Mouse (Mus musculus) neural tube, embryonic 15.5 days (tissue): ENCODE results near the gene Trpv4. TPM values are rescaled to one million over a fixed set of nuclear protein-coding genes. Genes with fewer than 3 reads are reported as not detected.
A peak's percentile ranks its signal among the peaks of the same experiment; 100 is the strongest.

Experiments
- ATAC-seq: fragments of 200-750 bp; cut with Nextera tagmentation; 2 replicates; pipeline ENCODE4 v1.8.0; 2017; ENCODE audit warnings: mild to moderate bottlenecking, moderate TSS enrichment, moderate library complexity; ENCODE audit not compliant: low FRiP score
- H3K27ac ChIP-seq: fragments of 300-500 bp; sonication (generic); replicated peaks from 2 replicates; pipeline ENCODE4 v1.5.1; 2015; ENCODE audit warnings: mild to moderate bottlenecking, inconsistent platforms
- H3K27me3 ChIP-seq: fragments of 300-500 bp; sonication (generic); replicated peaks from 2 replicates; pipeline ENCODE4 v1.6.1; 2015; ENCODE audit warnings: inconsistent platforms
- H3K36me3 ChIP-seq: fragments of 300-500 bp; sonication (generic); 2 replicates; pipeline ENCODE4 v1.6.1; 2015; ENCODE audit warnings: inconsistent platforms
- H3K4me1 ChIP-seq: fragments of 300-500 bp; sonication (generic); 2 replicates; pipeline ENCODE4 v1.6.1; 2015; ENCODE audit warnings: inconsistent platforms
- H3K4me2 ChIP-seq: fragments of 300-500 bp; sonication (generic); 2 replicates; pipeline ENCODE4 v1.6.1; 2015; ENCODE audit warnings: inconsistent platforms, mild to moderate bottlenecking, moderate library complexity
- H3K4me3 ChIP-seq: fragments of 300-500 bp; sonication (generic); replicated peaks from 2 replicates; pipeline ENCODE4 v1.5.1; 2015; ENCODE audit warnings: mild to moderate bottlenecking, inconsistent platforms
- H3K9ac ChIP-seq: fragments of 300-500 bp; sonication (generic); replicated peaks from 2 replicates; pipeline ENCODE4 v1.6.1; 2015; ENCODE audit warnings: mild to moderate bottlenecking, inconsistent platforms
- H3K9me3 ChIP-seq: fragments of 300-500 bp; sonication (generic); replicated peaks from 2 replicates; pipeline ENCODE4 v1.6.1; 2016; ENCODE audit warnings: inconsistent platforms
- WGBS: fragments of 180-500 bp; shearing (Covaris S2); methylation state at CpG from one replicate; pipeline ENCODE4 v1.1.7; 2015; ENCODE audit warnings: mixed read lengths; 5-methylcytosine and 5-hydroxymethylcytosine counted together
- polyA plus RNA-seq: library from polyadenylated mRNA; unstranded; fragments of >200 nt; fragmentation: Nextera tagmentation; extraction: Ambion mirVana; gene quantifications from 2 replicates; pipeline ENCODE4 v1.2.1, GENCODE M21; 2015

Gene Trpv4
- polyA plus RNA-seq, 1 experiment from 2014 or later: 1.4 TPM

DNA sequence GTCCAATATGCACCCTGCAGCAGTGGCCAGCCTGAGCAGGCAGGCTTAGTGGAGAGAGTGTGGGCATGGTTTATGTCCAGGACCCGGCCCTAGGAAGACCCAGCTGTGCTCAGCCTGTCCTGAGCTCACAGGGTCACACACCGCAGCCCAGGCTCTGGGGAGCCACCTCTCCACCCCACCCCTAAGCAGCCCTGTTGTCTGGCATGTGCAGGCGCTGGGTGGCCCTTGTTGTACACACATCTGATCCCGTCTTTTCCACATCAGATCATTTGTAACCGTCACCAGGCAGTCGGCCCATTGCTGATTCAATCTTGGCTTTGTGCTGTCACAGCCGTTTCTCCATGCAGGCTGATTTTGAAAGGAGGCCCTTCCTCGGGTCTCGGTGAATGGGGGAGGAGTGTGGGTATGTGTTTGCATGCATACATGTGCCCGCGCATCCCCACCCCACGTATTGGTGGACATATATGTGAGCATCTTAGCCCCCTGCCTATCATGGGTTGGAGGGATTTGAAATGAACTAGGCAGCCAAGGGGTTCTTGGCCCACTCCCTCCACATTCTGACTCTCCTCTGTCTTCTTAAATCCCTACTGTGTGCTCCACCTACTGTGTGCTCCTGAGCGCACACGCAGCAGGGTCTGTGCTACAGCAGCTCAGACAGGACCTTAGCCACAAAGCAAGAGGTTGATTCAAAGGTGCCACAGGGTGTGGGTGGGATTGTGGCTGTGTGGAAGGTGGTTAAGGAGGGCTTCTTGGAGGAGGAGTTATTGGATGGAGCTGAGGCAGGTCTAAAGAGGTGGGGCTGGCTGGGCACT, 73.7 kb downstream of the Trpv4 start:
- WGBS: 32% methylated on average over 14 of the region's 14 CpGs
- Histone ChIP-seq H3K4me2 (no peak overlapping the region), H3K27ac (no peak overlapping the region; the same call in 1 of the 2 replicates), H3K4me1 (peaks cover 78% of the 10 kb centered on the region), H3K27me3 (no peaks in the 10 kb centered on the region), H3K9me3 (no peaks in the 10 kb centered on the region), H3K4me3 (no peak overlapping the region), H3K9ac (no peak overlapping the region), H3K36me3 (no peaks in the 10 kb centered on the region)
- ATAC-seq: no peak

DNA sequence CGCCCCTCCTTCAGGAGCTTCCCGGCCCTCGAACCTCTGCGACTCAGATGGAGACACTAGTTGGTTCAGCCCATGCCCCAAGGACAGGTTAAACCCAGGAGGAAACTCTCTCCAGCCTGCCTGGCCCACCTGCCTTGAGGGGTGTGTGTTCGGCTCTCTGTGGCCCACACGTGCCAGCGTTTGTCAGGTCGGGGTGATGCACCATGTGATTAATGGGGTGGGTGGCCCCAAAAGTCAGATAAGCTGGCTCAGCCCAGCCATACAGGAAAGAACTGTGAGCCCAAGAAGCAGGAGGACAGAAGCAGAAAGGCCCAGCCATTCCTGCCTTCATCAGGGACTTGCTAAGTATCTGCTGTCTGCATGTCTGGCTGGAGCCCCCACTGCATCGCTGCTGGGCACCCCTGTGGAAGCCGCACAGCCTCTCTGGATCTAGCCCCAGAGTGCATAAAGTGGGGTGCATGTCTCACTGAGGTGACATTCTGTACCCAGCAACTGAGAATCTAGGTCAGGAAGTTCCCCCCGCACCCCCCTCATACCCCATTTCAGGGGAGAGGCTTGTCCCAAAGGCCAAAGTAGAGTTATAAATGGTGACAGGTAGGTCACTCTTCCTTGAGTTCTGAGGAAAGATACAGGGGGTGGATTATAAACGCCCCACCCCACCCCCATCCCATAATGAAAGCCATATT, 74.6 kb downstream of the Trpv4 start:
- Histone ChIP-seq H3K4me3 (no peak overlapping the region), H3K27me3 (no peaks in the 10 kb centered on the region), H3K9me3 (no peaks in the 10 kb centered on the region), H3K4me1 (peaks cover 76% of the 10 kb centered on the region), H3K9ac (no peak overlapping the region), H3K36me3 (no peaks in the 10 kb centered on the region), H3K27ac (no peak overlapping the region), H3K4me2 (no peak overlapping the region)
- WGBS: 74% methylated on average over 12 of the region's 12 CpGs
- no peak for ATAC-seq

DNA sequence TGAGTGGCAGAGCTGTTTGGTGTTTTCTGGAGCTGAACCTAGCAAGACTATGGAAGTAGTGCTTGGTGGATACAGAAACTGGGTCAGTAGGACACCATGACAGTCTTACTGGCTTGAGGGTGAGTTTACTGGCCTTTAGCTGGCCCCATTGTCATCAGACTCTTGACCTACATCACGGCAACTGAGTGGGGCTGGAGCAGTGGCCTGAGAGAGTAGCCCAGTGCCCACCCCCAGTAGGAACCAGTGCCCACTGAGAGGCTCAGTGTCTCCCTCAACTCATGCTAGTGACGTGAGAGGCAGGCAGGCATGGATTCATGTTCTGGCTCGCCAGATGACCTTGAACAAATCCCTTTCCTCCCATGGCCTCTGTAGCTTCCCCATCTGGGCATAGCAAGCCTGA, 75.2 kb downstream of the Trpv4 start:
- H3K9ac ChIP-seq: no peak overlapping the region
- peaks cover 76% of the 10 kb centered on the region for H3K4me1 ChIP-seq
- H3K36me3 ChIP-seq: no peaks in the 10 kb centered on the region
- no peak overlapping the region for H3K4me3 ChIP-seq
- H3K9me3 ChIP-seq: no peaks in the 10 kb centered on the region
- ATAC-seq: no peak
- H3K4me2 ChIP-seq: no peak overlapping the region
- H3K27me3 ChIP-seq: no peaks in the 10 kb centered on the region
- H3K27ac ChIP-seq: no peak overlapping the region
- WGBS: 79% methylated on average over 3 of the region's 3 CpGs

DNA sequence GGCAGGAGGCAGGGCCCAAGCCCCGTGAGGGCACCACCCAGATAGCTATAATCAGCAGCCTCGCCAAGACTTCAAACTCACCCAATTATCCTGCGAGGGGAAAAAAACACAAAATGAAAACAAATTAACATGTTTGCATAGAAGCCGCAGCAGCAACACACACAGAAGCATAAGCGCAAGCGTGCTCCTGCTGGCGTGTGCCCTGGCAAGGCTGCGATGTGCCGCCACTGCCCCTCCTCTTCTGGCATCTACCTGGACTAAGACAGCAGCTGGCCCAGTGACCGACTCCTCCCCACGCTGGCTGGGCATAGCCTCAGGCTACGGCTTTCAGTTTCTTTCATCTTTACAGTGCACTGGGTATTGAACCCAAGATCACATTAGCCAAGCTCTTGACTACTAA, 76.7 kb downstream of the Trpv4 start:
- Histone ChIP-seq H3K27ac (peak overlapping the region; percentile 39), H3K9me3 (no peaks in the 10 kb centered on the region), H3K36me3 (no peaks in the 10 kb centered on the region), H3K9ac (peak overlapping the region; percentile 26; the same call in 1 of the 2 replicates), H3K4me2 (0 out of 2 replicates have a peak overlapping the region, but pooled peaks have one; percentile 5), H3K27me3 (no peaks in the 10 kb centered on the region), H3K4me3 (no peak overlapping the region), H3K4me1 (peaks cover 81% of the 10 kb centered on the region)
- no peak for ATAC-seq
- 43% methylated on average over 12 of the region's 12 CpGs for WGBS

DNA sequence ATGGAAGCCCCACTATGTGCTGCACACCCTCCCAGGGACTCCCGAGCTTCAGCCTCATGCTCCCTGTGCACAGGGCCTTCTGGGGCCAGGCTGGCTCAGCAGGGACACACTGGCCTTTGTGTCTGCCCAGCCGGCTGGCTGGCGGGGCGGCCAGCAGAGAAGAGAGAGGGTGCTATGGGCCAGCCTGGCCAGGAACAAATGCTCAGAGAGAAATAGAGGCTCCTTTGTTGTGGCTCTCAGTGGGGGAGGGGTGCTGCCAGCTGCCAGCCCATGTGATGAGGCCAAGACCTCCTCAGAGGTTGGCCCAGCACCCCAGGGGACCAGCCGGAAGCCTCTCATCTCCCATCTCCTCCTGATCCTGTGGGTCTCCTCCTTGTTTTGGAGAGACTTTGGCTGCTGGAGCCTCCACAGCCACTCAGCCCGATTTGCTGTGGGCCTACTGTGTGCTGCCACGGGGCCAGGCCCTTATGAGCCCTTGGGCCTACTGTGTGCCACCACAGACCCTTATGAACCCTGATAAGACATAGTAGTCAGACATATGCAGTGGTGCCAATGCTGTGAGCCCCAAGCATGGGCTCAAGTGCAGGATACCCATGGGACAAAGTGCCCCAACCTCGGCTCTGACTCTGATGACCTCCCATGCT, 78.4 kb downstream of the Trpv4 start:
- no peaks in the 10 kb centered on the region for H3K36me3 ChIP-seq
- no peak overlapping the region for H3K9ac ChIP-seq
- no peak for ATAC-seq
- H3K4me1 ChIP-seq: peaks cover 82% of the 10 kb centered on the region
- no peak overlapping the region for H3K4me2 ChIP-seq
- no peak overlapping the region; the same call in 1 of the 2 replicates for H3K27ac ChIP-seq
- H3K9me3 ChIP-seq: no peaks in the 10 kb centered on the region
- H3K27me3 ChIP-seq: no peaks in the 10 kb centered on the region
- no peak overlapping the region for H3K4me3 ChIP-seq
- 54% methylated on average over 8 of the region's 8 CpGs for WGBS

DNA sequence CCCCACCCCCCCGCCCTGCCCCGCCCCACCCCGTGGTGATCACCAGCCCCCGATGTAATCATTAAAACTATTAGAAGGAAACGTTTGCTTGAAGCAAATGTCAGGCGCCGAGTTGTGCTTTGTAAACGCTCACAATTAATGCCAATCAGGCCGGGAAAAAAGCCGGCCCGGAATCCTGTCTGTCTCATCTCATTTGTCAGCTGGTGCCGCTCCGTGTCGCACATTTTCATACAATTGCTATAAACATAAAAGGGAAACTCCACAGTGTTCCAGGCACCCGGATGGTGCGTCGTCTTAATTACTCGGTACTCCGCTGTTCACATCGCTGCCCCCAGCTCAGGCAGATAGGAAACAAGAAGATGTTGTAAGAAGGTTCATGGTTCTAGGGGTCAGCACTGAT, 79.9 kb downstream of the Trpv4 start:
- no peak overlapping the region; the same call in 1 of the 2 replicates for H3K4me2 ChIP-seq
- H3K9me3 ChIP-seq: no peaks in the 10 kb centered on the region
- no peaks in the 10 kb centered on the region for H3K27me3 ChIP-seq
- ATAC-seq: no peak
- H3K36me3 ChIP-seq: no peaks in the 10 kb centered on the region
- H3K4me1 ChIP-seq: peaks cover 82% of the 10 kb centered on the region
- 0 out of 2 replicates have a peak overlapping the region, but pooled peaks have one; percentile 23 for H3K27ac ChIP-seq
- WGBS: 22% methylated on average over 20 of the region's 20 CpGs
- H3K9ac ChIP-seq: no peak overlapping the region
- no peak overlapping the region for H3K4me3 ChIP-seq

DNA sequence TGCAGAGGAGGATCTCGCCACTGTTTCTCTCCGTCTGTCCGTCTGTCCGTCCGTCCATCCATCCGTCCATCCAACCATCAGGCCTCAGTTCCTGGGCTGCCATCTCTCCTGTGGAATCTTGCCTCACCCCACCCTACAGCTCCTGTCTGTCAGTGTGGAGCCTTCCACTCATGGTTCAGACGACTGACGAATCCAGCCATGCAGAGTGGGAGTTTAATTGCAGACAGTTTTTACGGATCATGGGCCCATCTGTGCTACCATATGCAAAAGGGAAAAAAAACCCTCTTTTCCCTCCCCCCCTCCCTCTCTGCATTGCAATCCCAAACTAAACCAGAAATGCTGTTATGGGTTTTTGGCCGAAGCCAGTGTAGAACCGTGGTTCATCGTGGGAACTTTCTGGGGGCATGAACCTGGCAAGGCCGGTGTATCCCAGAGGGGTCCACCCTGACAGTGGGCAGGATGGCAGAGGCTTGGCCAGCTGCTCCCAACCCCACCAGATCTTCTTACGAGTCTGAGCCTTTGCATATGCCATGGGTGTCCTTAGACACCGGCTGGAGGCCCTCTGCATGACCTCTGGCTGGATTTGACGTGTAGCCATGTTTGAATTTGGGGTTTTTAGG, 82.1 kb downstream of the Trpv4 start:
- no peak overlapping the region for H3K4me3 ChIP-seq
- ATAC-seq: no peak
- no peaks in the 10 kb centered on the region for H3K27me3 ChIP-seq
- 64% methylated on average over 16 of the region's 16 CpGs for WGBS
- peak overlapping the region; percentile 43 for H3K4me2 ChIP-seq
- peaks cover 92% of the 10 kb centered on the region for H3K4me1 ChIP-seq
- H3K9me3 ChIP-seq: no peaks in the 10 kb centered on the region
- no peaks in the 10 kb centered on the region for H3K36me3 ChIP-seq
- H3K27ac ChIP-seq: peak overlapping the region; percentile 58; the same call in 1 of the 2 replicates
- H3K9ac ChIP-seq: no peak overlapping the region

DNA sequence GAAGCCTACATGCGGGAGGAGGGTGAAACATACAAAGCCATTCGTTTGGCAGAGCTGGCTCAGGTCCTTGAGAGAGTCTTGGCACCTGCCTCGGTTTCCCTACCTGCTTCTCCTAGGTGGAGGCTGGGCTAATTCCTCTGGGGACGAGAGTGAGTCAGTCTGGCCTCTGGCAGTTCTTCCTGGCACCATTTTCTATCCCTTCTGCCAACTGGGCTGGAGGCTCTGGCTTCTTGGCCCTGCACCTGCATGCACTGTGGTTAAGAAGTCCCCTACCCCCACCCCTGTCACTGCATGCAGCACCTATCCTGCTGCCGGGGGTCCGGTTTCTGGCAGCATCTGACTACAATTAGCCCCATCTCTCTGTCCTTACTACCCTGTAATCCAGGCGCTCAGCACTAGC, 82.7 kb downstream of the Trpv4 start:
- Histone ChIP-seq H3K27me3 (no peaks in the 10 kb centered on the region), H3K27ac (peak overlapping the region; percentile 58; the same call in 1 of the 2 replicates), H3K36me3 (no peaks in the 10 kb centered on the region), H3K4me2 (peak overlapping the region; percentile 43), H3K9ac (no peak overlapping the region), H3K4me3 (no peak overlapping the region), H3K9me3 (no peaks in the 10 kb centered on the region), H3K4me1 (peaks cover 94% of the 10 kb centered on the region)
- ATAC-seq: no peak
- WGBS: 52% methylated on average over 7 of the region's 7 CpGs

DNA sequence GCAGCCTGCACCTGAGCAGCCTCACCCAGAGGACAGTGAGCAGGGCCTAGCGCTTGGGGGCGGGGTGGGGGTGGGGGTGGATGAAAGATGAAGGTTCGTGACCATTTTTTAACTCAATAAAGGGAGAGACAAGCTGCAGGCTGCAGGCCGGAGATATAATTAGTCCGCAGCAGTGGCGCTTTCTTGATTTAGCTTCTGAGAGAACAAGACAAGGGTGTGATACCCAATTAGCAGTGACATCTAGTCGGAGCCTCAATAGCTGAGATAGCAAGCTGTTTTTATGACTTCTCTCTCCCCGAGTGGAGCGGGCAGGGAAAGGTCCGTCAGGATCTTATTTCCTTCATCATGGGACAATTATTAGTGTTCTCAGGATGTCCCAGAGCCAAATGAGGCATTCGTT, 83.2 kb downstream of the Trpv4 start:
- Histone ChIP-seq H3K4me2 (peak overlapping the region; percentile 43), H3K9me3 (no peaks in the 10 kb centered on the region), H3K27ac (peak overlapping the region; percentile 58; the same call in 1 of the 2 replicates), H3K36me3 (no peaks in the 10 kb centered on the region), H3K9ac (peak overlapping the region; percentile 21; the same call in 1 of the 2 replicates), H3K27me3 (no peaks in the 10 kb centered on the region), H3K4me3 (no peak overlapping the region), H3K4me1 (peaks cover 95% of the 10 kb centered on the region)
- WGBS: 13% methylated on average over 11 of the region's 11 CpGs
- no peak for ATAC-seq

DNA sequence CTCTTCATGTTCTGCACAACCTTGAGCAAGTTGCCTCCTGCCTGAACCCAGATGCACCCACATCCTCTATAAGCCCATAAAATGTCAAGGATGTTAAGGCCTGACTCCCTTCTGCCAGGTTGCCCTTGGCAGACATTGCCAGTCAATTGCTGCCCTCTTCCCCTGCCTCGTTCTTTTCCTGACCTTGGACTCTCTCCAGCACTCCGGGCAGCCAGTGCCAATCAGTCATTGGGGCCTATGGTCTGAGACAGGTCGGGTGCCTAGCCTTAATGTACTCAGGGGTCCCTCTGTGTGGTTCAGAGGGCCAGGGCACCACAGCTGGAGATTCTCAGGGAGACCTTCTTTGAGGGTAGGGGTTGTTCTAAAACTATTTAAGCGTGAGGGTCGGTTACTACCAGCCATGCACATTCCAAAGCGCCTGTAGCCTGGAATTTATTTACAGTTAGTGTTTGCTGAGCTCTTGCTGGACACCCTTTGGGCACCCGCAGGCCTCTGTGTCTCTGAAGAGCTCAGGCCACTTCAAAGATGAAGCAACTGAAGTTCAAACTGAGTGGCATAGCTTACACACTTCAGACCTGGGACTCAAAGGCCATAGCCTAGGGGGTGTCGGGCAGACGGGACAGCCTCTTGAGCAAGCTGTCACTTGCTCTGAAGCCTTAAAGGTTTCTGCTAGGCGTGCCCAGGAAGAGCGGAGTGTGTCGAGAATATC, 84.1 kb downstream of the Trpv4 start:
- Histone ChIP-seq H3K4me1 (peaks cover 95% of the 10 kb centered on the region), H3K27me3 (no peaks in the 10 kb centered on the region), H3K9me3 (no peaks in the 10 kb centered on the region), H3K9ac (no peak overlapping the region; the same call in 1 of the 2 replicates), H3K4me2 (peak overlapping the region; percentile 43), H3K27ac (no peak overlapping the region), H3K4me3 (no peak overlapping the region), H3K36me3 (no peaks in the 10 kb centered on the region)
- no peak for ATAC-seq
- WGBS: 47% methylated on average over 12 of the region's 12 CpGs

DNA sequence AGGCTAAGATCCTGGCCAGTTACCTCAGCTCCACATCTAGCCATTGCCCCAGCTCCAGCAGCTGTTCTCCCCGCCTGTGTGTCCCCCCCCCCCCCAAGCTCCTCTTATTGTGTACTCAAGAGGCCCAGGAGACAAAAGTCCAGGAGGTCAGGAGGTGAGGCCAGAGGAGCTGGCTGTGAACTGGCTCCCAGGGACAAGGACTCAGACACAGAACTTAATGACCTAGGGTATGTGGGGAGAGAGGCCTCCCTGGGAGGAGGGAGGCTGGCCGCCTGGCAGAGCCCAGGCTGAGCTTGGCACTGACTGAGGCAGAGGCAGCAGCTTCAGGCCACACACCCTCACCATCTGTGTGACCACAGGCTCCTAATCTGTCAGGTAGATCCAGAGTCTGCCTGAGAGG, 85.2 kb downstream of the Trpv4 start:
- H3K4me2 ChIP-seq: peak overlapping the region; percentile 88
- H3K9me3 ChIP-seq: no peaks in the 10 kb centered on the region
- H3K36me3 ChIP-seq: no peaks in the 10 kb centered on the region
- ATAC-seq: no peak
- peaks cover 97% of the 10 kb centered on the region for H3K4me1 ChIP-seq
- H3K27me3 ChIP-seq: no peaks in the 10 kb centered on the region
- 0 out of 2 replicates have a peak overlapping the region, but pooled peaks have one; percentile 85 for H3K27ac ChIP-seq
- 0 out of 2 replicates have a peak overlapping the region, but pooled peaks have one; percentile 4 for H3K4me3 ChIP-seq
- WGBS: 17% methylated on average over 2 of the region's 2 CpGs
- no peak overlapping the region for H3K9ac ChIP-seq
